Mouse (Mus musculus) splenic B cell, adult 2 months (primary cell): ENCODE data around the gene Mrpl51.
A peak's percentile ranks its signal among the peaks of the same experiment; 100 is the strongest.
"Not testable (repeated sequence)": the region's sequence is repeated elsewhere in the genome, so short reads cannot be mapped to it uniquely, and the experiment has no call there.

ENCODE experiments used
- DNase-seq: peaks from one replicate; pipeline ENCODE4 v3.0.0-alpha.2; 2011; ENCODE audit warnings: low read depth, low spot score
- H3K27me3 ChIP-seq: 2 replicates; pipeline ENCODE4 v1.6.1; 2012; ENCODE audit warnings: mild to moderate bottlenecking, low read length, moderate library complexity, mixed read lengths; ENCODE audit not compliant: control insufficient read depth, poor library complexity, insufficient read depth, severe bottlenecking
- H3K36me3 ChIP-seq: 2 replicates; pipeline ENCODE4 v1.6.1; 2012; ENCODE audit warnings: mild to moderate bottlenecking, low read length, moderate library complexity, mixed read lengths; ENCODE audit not compliant: control insufficient read depth, poor library complexity, insufficient read depth, severe bottlenecking

Gene Mrpl51

DNA sequence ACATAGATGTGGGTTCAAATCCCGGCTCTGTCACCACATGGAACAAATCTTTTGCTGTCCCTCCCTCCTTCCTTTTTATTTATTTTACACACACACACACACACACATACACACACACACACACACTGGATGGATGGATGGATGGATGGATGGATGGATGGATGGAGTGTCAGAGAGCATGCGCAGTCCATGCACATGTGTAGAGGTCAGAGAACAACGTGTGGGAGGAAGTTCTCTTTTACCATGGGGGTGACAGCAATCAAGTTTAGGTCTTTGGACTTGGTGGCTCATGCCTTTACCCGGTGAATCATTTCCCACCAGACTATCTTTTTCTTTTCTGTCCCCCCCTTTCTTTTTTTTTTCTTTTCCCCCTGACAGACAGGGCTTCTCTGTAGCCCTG lies 37.9 kb upstream of the Mrpl51 start:
- Histone ChIP-seq H3K36me3 (peaks cover 6% of the 10 kb centered on the region), H3K27me3 (no peaks in the 10 kb centered on the region)
- DNase-seq, result no peak

- peaks cover 6% of the 10 kb centered on the region for H3K36me3 ChIP-seq
- H3K27me3 ChIP-seq, result no peaks in the 10 kb centered on the region
- DNase-seq, result peak; percentile 64
These were observed 37.1 kb upstream of the Mrpl51 start for GRCm38 (mm10) chr6:125154550-125154949.

GRCm38 (mm10) chr6:125155262-125155661 lies 36.3 kb upstream of the Mrpl51 start:
- DNase-seq, result no peak

GRCm38 (mm10) chr6:125156491-125156890 lies 35.1 kb upstream of the Mrpl51 start:
- H3K27me3 ChIP-seq, result no peaks in the 10 kb centered on the region
- DNase-seq, result no peak
- peaks cover 4% of the 10 kb centered on the region for H3K36me3 ChIP-seq

More at GRCm38 (mm10) chr6:125155262-125155661, 36.3 kb upstream of the Mrpl51 start:
- no peaks in the 10 kb centered on the region for H3K27me3 ChIP-seq
- H3K36me3 ChIP-seq, result peaks cover 6% of the 10 kb centered on the region

- H3K36me3 ChIP-seq, result peaks cover 3% of the 10 kb centered on the region
- H3K27me3 ChIP-seq, result no peaks in the 10 kb centered on the region
- DNase-seq, result no peak
These were observed 34.5 kb upstream of the Mrpl51 start for GRCm38 (mm10) chr6:125156903-125157614.

DNA sequence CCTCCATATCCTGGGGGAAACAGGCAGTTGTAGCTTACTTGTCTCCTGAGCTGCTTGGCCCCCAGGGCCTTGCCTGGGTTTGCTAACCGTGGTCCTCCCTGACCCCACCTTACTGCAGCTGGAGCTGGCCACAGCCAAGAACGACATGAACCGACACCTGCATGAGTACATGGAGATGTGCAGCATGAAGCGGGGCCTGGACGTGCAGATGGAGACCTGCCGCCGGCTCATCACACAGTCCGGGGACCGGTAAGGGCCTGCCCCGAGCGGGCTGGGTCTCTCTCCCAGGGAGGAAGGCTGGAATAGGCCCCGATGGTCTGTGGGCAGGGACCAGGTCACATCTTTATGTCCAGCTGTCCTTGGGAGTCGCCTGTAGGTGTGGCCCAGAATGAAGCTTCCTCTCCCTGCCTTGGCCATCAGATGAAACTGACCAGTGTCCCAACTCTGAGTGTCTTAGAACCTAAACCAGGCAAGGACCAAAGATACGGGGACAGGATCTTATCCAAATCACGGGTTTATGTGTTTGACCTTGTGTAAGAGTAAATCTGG lies 32.6 kb upstream of the Mrpl51 start:
- Histone ChIP-seq H3K36me3 (peaks cover 3% of the 10 kb centered on the region), H3K27me3 (no peaks in the 10 kb centered on the region)
- no peak for DNase-seq

GRCm38 (mm10) chr6:125159773-125160557 lies 31.6 kb upstream of the Mrpl51 start:
- Histone ChIP-seq H3K36me3 (peaks cover 3% of the 10 kb centered on the region), H3K27me3 (no peaks in the 10 kb centered on the region)
- DNase-seq, result no peak

- Histone ChIP-seq H3K36me3 (no peaks in the 10 kb centered on the region; the same call in 1 of the 2 replicates), H3K27me3 (no peaks in the 10 kb centered on the region)
- no peak for DNase-seq
These were observed 31.1 kb upstream of the Mrpl51 start for GRCm38 (mm10) chr6:125160558-125160853.

- Histone ChIP-seq H3K27me3 (no peaks in the 10 kb centered on the region), H3K36me3 (no peaks in the 10 kb centered on the region; the same call in 1 of the 2 replicates)
- no peak for DNase-seq
These were observed 30.5 kb upstream of the Mrpl51 start for GRCm38 (mm10) chr6:125160854-125161760.

GRCm38 (mm10) chr6:125161971-125162370 lies 29.6 kb upstream of the Mrpl51 start:
- H3K36me3 ChIP-seq, H3K27me3 ChIP-seq: not testable (repeated sequence)
- peak; percentile 87 for DNase-seq

DNA sequence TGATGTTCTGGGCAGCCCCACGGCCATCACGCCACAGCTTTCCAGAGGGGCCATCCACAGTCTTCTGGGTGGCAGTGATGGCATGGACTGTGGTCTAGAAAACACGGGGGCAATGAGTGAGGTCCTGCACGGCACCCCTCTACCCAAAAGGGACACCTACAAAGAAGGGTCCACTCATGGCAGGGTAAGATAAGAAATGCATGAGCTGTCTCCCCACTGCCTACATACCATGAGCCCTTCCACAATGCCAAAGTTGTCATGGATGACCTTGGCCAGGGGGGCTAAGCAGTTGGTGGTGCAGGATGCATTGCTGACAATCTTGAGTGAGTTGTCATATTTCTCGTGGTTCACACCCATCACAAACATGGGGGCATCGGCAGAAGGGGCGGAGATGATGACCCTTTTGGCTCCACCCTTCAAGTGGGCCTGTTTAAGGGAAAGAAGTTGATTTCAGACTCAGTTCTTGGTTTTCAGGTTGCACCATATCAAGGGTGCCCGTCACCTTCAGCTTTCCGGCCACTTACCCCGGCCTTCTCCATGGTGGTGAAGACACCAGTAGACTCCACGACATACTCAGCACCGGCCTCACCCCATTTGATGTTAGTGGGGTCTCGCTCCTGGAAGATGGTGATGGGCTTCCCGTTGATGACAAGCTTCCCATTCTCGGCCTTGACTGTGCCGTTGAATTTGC lies 28.8 kb upstream of the Mrpl51 start:
- DNase-seq, result not testable (repeated sequence)

GRCm38 (mm10) chr6:125163801-125164657 lies 27.6 kb upstream of the Mrpl51 start:
- Histone ChIP-seq H3K27me3 (no peaks in the 10 kb centered on the region), H3K36me3 (no peaks in the 10 kb centered on the region; the same call in 1 of the 2 replicates)
- DNase-seq, result no peak

More for the DNA sequence above, 28.8 kb upstream of the Mrpl51 start:
- not testable (repeated sequence) for H3K27me3 ChIP-seq, H3K36me3 ChIP-seq

DNA sequence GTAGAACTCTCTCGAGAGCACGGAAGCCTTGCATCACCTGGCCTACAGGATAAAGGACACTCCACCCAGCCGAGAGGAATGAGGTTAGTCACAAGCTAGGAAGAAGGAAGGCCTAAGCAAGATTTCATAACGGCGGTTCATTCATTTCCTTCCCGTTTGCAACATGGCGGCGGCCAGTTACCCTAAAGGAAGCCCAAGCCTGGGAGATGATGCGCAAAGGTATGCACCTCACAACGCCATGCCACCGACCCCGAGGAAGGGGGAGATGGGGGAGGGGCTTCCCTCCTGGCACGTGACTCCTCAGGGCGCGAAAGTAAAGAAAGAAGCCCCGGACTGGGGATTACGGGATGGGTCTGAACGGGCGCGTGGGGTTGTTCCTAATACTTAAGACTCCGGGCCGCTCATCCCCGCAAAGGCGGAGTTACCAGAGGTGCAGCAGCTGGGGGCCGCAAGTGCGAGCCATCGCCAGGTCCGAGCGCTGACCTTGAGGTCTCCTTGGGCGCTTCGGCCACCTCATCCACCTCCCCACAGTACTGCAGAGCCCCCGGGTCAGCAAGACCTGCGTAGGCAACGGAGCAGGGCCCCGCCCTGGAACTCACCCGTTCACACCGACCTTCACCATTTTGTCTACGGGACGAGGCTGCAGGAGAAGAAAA lies 26.8 kb upstream of the Mrpl51 start:
- H3K36me3 ChIP-seq, result no peaks in the 10 kb centered on the region; the same call in 1 of the 2 replicates
- peak; percentile 67 for DNase-seq
- H3K27me3 ChIP-seq, result no peaks in the 10 kb centered on the region
